Mouse (Mus musculus) heart, postnatal 4 days (tissue): Measurements from ENCODE around the gene Bdkrb1. TPM values are rescaled to one million over a fixed set of nuclear protein-coding genes. Genes with fewer than 3 reads are reported as not detected.

Experiments used
- DNase-seq: peaks from one replicate; pipeline ENCODE4 v3.0.0; 2021
- total RNA-seq, 2 experiments: library from RNA; stranded (reverse); gene quantifications; 2 replicates each; pipeline ENCODE4 v1.2.3; 2021

The Bdkrb1 gene
- total RNA-seq, 2 experiments from 2014 or later, result not detected

GRCm38 (mm10) chr12:105599098-105599497 lies 3.8 kb upstream of the Bdkrb1 start:
- no peak for DNase-seq

GRCm38 (mm10) chr12:105601586-105601985 lies 1.3 kb upstream of the Bdkrb1 start:
- DNase-seq, result no peak

DNA sequence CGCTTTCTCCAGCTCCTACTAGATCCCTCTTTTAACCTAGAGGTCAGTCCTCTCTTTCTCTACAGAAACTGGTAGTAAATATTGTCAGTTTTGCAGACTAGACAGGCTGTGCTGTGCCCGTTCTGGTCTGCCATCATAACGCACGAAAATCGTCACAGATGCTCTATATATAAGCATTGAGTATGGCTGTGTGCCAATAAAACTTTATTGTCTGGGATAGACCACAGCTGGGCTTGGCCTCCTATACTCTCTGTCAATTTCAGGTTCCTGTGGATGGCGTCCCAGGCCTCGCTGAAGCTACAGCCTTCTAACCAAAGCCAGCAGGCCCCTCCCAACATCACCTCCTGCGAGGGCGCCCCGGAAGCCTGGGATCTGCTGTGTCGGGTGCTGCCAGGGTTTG lies 1.0 kb downstream of the Bdkrb1 start:
- no peak for DNase-seq

GRCm38 (mm10) chr12:105605212-105605611 lies 2.3 kb downstream of the Bdkrb1 start:
- DNase-seq, result no peak

DNA sequence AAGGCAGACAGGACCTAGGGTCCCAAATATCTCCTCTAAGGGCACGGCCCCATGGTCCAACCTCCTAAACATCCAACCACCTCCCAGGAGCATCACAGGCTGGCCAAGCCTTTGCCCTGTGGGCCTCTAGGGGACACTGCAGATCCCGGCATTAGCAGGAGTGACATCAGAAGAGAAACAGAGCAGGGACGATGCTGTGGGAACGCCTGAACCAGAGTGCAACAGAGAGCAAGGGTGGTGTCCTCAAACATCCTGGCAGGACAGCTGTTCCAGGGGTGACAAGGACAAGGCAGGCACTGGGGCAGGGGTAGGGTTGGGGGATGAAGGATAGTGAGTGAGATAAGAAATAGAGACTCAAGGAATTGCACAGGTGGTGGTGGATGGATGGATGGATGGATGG lies 4.0 kb downstream of the Bdkrb1 start:
- no peak for DNase-seq

GRCm38 (mm10) chr12:105611045-105611444 lies 8.2 kb downstream of the Bdkrb1 start:
- DNase-seq, result no peak

DNA sequence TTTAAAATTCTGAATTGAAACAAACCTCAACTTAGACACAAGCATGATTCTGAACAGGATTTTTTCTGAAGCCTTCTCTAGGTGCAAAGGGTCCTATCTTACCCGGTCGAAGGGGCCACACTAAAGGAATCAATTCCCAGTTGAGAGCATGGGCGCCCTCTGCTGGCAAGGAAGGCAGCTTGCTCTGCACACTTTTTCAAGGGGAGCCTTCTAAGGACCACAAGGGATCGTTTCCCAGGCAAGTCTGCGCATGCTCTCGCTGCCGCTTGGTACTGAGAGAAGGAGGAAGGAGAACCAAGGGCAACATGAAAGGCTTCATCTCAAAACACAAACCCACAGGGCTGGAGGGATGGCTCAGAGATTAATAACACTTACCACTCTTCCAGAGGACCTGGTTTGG lies 8.9 kb downstream of the Bdkrb1 start:
- DNase-seq, result peak; percentile 68

DNA sequence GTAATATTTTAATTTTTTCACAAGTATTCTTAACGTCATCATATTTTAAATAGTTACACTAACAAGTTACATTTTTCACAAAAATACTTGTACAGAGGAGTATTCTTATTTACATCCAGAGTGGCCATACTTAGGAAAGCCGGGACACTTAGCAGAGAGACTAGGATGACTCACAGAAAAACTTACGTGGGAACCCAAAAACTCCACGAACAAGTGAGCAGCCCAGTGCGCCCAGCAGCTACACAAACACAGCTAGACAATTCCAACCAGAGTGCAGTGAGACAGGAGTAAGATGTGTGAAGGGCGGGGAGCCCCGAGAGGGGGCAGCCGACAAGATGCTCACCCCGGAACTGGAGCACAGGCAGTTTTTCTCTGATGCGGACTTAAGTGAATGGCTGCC lies 10.7 kb downstream of the Bdkrb1 start:
- DNase-seq, result no peak

DNA sequence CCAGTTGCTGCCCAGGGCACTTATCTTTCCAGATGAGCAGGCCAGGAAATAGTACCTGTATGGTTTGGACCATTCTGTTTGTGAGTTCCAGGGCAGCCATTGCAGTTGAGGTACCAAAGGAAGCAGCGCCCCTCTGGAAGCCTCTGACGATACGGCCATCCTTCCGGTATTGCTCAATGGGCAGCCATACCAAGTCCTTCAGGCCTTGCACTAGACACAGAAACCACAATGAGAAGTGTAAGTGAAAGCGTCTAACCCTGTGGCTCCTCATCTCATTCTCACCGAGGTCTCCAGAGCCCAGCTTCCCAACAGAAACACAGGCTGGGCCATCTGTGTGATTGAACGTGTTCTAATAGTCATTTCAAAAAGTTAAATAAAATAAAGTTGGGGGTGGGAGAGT lies 19.2 kb downstream of the Bdkrb1 start:
- DNase-seq, result no peak

- DNase-seq, result no peak
Measured at GRCm38 (mm10) chr12:105622981-105623539, 20.2 kb downstream of the Bdkrb1 start.

- no peak for DNase-seq
Measured at GRCm38 (mm10) chr12:105625798-105626197, 22.9 kb downstream of the Bdkrb1 start.

DNA sequence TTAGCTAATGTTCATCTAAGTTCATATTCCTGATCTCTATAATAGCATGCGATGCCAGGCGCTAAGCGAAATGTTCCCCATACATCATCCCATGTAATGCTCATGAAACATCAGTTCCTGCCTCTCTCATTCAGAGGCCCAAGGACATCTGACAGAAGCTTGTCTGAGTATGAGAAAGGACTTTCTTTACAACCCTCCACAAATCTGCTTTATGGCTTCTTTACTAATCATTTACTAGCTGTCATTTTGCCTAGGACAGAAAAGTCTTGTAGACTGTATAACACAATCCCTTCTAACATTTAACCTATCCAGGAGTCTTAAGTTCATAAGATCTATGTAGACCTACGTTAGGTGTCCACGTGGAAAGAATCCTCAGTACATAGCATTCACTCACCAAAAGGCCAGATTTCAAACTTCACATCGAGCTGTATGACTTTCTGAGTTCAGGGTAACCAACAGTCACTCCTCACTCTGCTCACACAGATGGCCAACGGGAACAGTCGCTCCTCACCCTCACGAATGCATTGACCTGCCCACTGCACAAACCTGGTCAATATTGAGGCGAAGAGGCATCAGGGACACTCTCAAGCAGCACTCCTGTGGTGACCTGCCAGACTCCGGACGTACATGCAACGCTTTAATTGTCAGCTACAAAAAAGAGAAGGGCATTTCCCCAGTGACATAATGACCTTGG lies 31.6 kb downstream of the Bdkrb1 start:
- no peak for DNase-seq

DNA sequence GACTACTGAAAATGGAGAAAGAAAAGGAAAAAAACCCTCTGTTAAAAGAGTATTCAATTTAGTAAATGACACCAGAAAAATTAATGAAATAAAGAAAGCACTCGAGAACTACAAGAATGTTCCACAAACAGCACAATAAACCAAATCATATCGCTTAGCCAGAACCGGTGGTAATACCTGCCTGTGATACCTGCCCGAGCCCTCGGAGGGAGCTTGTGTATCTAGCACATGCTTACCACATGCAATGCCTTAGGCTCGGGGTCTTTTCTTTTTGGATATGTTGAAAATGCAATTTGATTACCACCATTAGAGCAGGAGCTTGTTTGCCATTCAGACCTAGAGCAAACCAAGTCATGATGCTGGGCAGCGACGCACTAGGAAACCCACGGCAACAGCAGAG lies 33.7 kb downstream of the Bdkrb1 start:
- no peak for DNase-seq

DNA sequence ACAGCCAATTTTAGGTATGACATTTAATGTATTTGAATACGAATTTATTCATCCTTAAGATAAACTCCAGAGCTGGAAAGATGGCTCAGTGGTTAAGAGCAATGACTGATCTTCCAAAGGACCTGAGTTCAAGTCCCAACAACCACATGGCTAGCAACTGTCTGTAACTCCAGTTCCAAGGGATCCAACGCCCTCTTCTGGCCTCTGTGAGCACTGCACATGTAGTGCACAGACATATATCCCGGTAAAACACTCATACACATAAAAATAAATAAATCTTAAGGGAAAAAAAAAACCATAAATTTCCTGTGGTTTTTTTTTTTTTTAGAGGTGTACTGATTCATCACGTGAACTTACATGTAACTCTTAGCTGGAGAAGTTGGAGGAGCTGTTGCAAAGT lies 34.7 kb downstream of the Bdkrb1 start:
- DNase-seq, result no peak

DNA sequence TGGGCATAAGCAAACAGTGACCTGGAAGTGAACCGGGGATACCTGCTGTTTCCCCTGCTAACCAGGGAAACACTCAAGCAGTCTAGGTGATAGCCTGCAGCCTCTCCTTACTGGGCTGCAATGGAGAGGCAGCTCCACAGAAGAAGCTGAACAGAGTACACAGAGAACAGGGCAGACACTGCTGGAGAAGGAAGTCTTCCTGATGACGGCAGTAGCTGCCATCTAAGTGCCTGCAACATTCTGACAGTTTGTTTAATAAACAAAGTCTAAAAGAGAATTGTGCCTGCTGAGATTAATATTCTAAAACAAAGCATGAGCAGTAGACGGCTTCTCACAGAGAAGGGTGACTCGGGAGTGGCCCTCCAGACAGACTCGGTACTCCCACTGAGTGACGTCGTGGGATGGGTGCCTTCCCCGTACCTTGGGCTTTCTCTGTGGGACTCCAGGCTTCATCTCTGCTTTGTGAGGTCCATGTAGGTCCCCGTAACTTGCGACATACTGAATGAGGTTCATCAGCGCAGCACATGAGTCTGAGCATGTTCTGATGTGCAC lies 40.0 kb downstream of the Bdkrb1 start:
- DNase-seq, result no peak

Other genes with a start within 250 kb of the Bdkrb1 start
- 1 to 10 TPM; 1.0 to 1.2 TPM for gene D430019H16Rik, start 149.2 kb upstream of the Bdkrb1 start, total RNA-seq
- gene Bdkrb2, start 39.9 kb upstream of the Bdkrb1 start, total RNA-seq, result 1 to 10 TPM; 2.1 to 2.5 TPM
- gene Gskip, start 81.7 kb downstream of the Bdkrb1 start, total RNA-seq, result 10 to 100 TPM in 1 of 2 experiments, 1 to 10 TPM in 1; 9.9 to 10.3 TPM
- 10 to 100 TPM; 18.5 to 19.7 TPM for gene Atg2b, start 82.1 kb downstream of the Bdkrb1 start, total RNA-seq
- gene Ak7, start 102.9 kb downstream of the Bdkrb1 start, total RNA-seq, result under 1 TPM in 1 of 2 experiments, not detected in 1; 0.09 TPM
- gene Papola, start 181.6 kb downstream of the Bdkrb1 start, total RNA-seq, result 100 to 1,000 TPM; 168 to 174 TPM